Mouse (Mus musculus) heart, postnatal 0 days (tissue): ENCODE measurements around the gene Tnfrsf19.

Source experiments
- CTCF ChIP-seq: IDR thresholded peaks from 2 replicates; pipeline ENCODE4 v1.5.1; 2016; ENCODE audit warnings: antibody characterized with exemption, control low read depth, low read depth
- EP300 ChIP-seq: IDR thresholded peaks from 2 replicates; pipeline ENCODE4 v1.6.1; 2016; ENCODE audit warnings: antibody characterized with exemption, low read depth

- TF ChIP-seq CTCF (no peak), EP300 (no peak)
These were observed 6.1 kb downstream of the Tnfrsf19 start for GRCm38 (mm10) chr14:61040236-61040635.
